Mouse (Mus musculus) forebrain, embryonic 12.5 days (tissue): ENCODE measurements around the gene Rcan1. TPM values are rescaled to one million over a fixed set of nuclear protein-coding genes. Genes with fewer than 3 reads are reported as not detected.

Experiments
- ATAC-seq: fragments of 200-750 bp; cut with Nextera tagmentation; 2 replicates; pipeline ENCODE4 v1.8.0; 2017; ENCODE audit warnings: moderate TSS enrichment; ENCODE audit not compliant: low FRiP score
- H3K27ac ChIP-seq: fragments of 300-500 bp; sonication (generic); 2 replicates; pipeline ENCODE4 v1.5.1; 2016; ENCODE audit warnings: mild to moderate bottlenecking
- H3K27me3 ChIP-seq: fragments of 300-500 bp; sonication (generic); 2 replicates; pipeline ENCODE4 v1.6.1; 2016; ENCODE audit warnings: mild to moderate bottlenecking
- H3K36me3 ChIP-seq: fragments of 300-500 bp; sonication (generic); replicated peaks from 2 replicates; pipeline ENCODE4 v1.6.1; 2016; ENCODE audit warnings: mild to moderate bottlenecking
- H3K4me1 ChIP-seq: fragments of 300-500 bp; sonication (generic); 2 replicates; pipeline ENCODE4 v1.6.1; 2016
- H3K4me2 ChIP-seq: fragments of 300-500 bp; sonication (generic); 2 replicates; pipeline ENCODE4 v1.6.1; 2016; ENCODE audit warnings: mild to moderate bottlenecking, moderate library complexity
- H3K4me3 ChIP-seq: fragments of 300-500 bp; sonication (generic); replicated peaks from 2 replicates; pipeline ENCODE4 v1.5.1; 2016; ENCODE audit warnings: mild to moderate bottlenecking
- H3K9ac ChIP-seq: fragments of 300-500 bp; sonication (generic); 2 replicates; pipeline ENCODE4 v1.6.1; 2016; ENCODE audit warnings: mild to moderate bottlenecking
- H3K9me3 ChIP-seq: fragments of 300-500 bp; sonication (generic); 2 replicates; pipeline ENCODE4 v1.6.1; 2016
- WGBS: fragments of 180-500 bp; shearing (Covaris S2); methylation state at CpG from one replicate; pipeline ENCODE4 v1.1.7; 2016; 5-methylcytosine and 5-hydroxymethylcytosine counted together
- polyA plus RNA-seq: library from polyadenylated mRNA; unstranded; fragments of >200 nt; fragmentation: Nextera tagmentation; extraction: Ambion mirVana; gene quantifications from 2 replicates; pipeline ENCODE4 v1.2.1, GENCODE M21; 2016

Gene Rcan1
- polyA plus RNA-seq, 1 experiment from 2014 or later, result 43.1 TPM

GRCm38 (mm10) chr16:92382508-92382907 is 88.2 kb downstream of the Rcan1 start:
- no peaks in the 10 kb centered on the region; the same call in 1 of the 2 replicates for H3K27me3 ChIP-seq
- H3K27ac ChIP-seq, result no peak overlapping the region
- H3K4me1 ChIP-seq, result peaks cover 6% of the 10 kb centered on the region
- ATAC-seq, result no peak
- WGBS, result 51% methylated on average over 6 of the region's 6 CpGs
- no peak overlapping the region for H3K9ac ChIP-seq
- H3K4me2 ChIP-seq, result no peak overlapping the region
- no peak overlapping the region for H3K4me3 ChIP-seq
- no peaks in the 10 kb centered on the region for H3K36me3 ChIP-seq
- H3K9me3 ChIP-seq, result no peaks in the 10 kb centered on the region

DNA sequence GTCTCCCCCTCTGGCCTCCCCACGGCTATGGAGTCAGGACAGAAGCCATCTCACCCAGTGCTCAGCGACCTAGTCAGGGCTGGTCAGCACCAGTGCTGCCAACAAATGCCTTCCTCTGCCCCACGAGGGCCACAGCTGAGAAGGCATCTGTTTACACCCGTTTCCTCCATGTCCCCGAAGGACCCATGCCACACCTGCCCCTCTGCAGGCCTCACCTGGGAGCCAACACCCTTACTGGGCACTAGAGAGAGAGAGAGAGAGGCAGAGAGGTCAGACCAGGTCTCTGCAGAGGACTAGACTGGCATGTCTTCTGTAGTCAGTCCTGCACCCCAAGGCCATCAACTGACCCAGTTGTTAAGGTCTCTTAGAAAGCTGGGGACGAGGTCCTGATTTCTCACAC is 89.6 kb downstream of the Rcan1 start:
- peaks cover 6% of the 10 kb centered on the region for H3K4me1 ChIP-seq
- H3K27ac ChIP-seq, result no peak overlapping the region
- WGBS, result 77% methylated on average over 6 of the region's 6 CpGs
- no peaks in the 10 kb centered on the region; the same call in 1 of the 2 replicates for H3K27me3 ChIP-seq
- H3K4me3 ChIP-seq, result no peak overlapping the region
- no peaks in the 10 kb centered on the region for H3K36me3 ChIP-seq
- H3K4me2 ChIP-seq, result no peak overlapping the region
- ATAC-seq, result no peak
- no peak overlapping the region for H3K9ac ChIP-seq
- H3K9me3 ChIP-seq, result no peaks in the 10 kb centered on the region

DNA sequence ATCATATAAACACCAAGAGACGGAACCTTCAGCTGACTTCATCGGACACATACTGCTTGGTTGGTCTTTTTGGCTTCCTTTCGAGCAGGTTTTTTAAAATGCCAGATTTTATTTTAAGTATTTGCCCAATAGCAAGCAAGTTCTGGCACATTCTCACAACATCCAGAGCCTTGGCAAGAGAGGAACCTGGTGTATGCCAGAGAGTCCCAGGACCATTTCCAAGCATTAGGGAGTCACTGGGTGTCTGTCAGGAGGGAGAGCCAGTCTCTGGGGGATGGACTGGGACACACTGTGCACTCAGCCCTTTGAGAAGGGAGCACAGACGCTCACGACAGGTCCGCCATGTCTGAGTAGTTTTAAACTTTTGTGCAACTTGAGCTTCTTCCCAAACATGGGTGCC is 93.7 kb downstream of the Rcan1 start:
- H3K27ac ChIP-seq, result no peak overlapping the region
- H3K4me3 ChIP-seq, result no peak overlapping the region
- H3K36me3 ChIP-seq, result no peaks in the 10 kb centered on the region
- H3K27me3 ChIP-seq, result no peaks in the 10 kb centered on the region; the same call in 1 of the 2 replicates
- no peak overlapping the region for H3K9ac ChIP-seq
- H3K4me2 ChIP-seq, result no peak overlapping the region
- no peak for ATAC-seq
- 96% methylated on average over 6 of the region's 6 CpGs for WGBS
- H3K9me3 ChIP-seq, result no peaks in the 10 kb centered on the region
- peaks cover 9% of the 10 kb centered on the region for H3K4me1 ChIP-seq

- 56% methylated on average over 5 of the region's 5 CpGs for WGBS
- H3K9ac ChIP-seq, result no peak overlapping the region
Measured at GRCm38 (mm10) chr16:92371623-92372022, 99.0 kb downstream of the Rcan1 start.

GRCm38 (mm10) chr16:92369260-92369659 is 101.4 kb downstream of the Rcan1 start:
- Histone ChIP-seq H3K9me3 (no peaks in the 10 kb centered on the region), H3K36me3 (no peaks in the 10 kb centered on the region), H3K27me3 (no peaks in the 10 kb centered on the region; the same call in 1 of the 2 replicates), H3K4me2 (no peak overlapping the region), H3K4me3 (no peak overlapping the region), H3K4me1 (peaks cover 25% of the 10 kb centered on the region), H3K9ac (no peak overlapping the region), H3K27ac (no peak overlapping the region)
- ATAC-seq, result no peak
- WGBS, result 31% methylated on average over 2 of the region's 2 CpGs

More at GRCm38 (mm10) chr16:92371623-92372022, 99.0 kb downstream of the Rcan1 start:
- no peak overlapping the region for H3K4me2 ChIP-seq
- H3K4me3 ChIP-seq, result no peak overlapping the region
- H3K27ac ChIP-seq, result no peak overlapping the region
- peaks cover 17% of the 10 kb centered on the region for H3K4me1 ChIP-seq
- no peaks in the 10 kb centered on the region for H3K36me3 ChIP-seq
- no peaks in the 10 kb centered on the region; the same call in 1 of the 2 replicates for H3K27me3 ChIP-seq
- no peaks in the 10 kb centered on the region for H3K9me3 ChIP-seq
- ATAC-seq, result no peak

DNA sequence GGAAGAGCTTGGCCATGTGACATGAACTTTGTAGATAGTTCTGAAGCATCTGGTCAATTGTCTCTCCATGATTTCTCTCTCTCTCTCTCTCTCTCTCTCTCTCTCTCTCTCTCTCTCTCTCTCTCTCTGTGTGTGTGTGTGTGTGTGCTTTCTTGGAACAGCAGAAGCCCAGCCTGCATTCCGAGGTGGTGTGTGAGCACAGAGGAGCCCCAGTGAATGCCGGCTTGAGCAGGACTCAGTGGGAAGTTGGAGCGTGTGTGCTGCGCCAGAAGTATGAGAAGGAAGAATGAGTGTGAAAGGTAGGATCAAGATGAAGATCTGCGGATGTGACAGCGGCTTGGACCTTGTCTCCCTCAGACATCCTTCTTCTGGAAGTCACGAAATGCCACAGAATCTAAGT is 105.2 kb downstream of the Rcan1 start:
- Histone ChIP-seq H3K9ac (no peak overlapping the region), H3K27ac (no peak overlapping the region), H3K27me3 (peaks cover 3% of the 10 kb centered on the region; the same call in 1 of the 2 replicates), H3K4me2 (no peak overlapping the region), H3K36me3 (no peaks in the 10 kb centered on the region), H3K9me3 (no peaks in the 10 kb centered on the region), H3K4me3 (no peak overlapping the region), H3K4me1 (peaks cover 11% of the 10 kb centered on the region)
- ATAC-seq, result no peak
- WGBS, result 54% methylated on average over 7 of the region's 7 CpGs

GRCm38 (mm10) chr16:92360711-92361110 is 110.0 kb downstream of the Rcan1 start:
- peaks cover 14% of the 10 kb centered on the region for H3K4me1 ChIP-seq

GRCm38 (mm10) chr16:92359229-92359628 is 111.4 kb downstream of the Rcan1 start, which contains the start of gene Kcne1:
Gene Kcne1 (minus strand): TSS chr16:92359468.
- no peak within 1 kb of the TSS for H3K9ac ChIP-seq
- H3K9me3 ChIP-seq, result no peaks in the 10 kb centered on the region
- ATAC-seq, result no peak
- H3K4me1 ChIP-seq, result peaks cover 12% of the 10 kb centered on the region
- H3K4me3 ChIP-seq, result no peak within 1 kb of the TSS
- no peaks in the 10 kb centered on the region for H3K36me3 ChIP-seq
- H3K27me3 ChIP-seq, result peaks cover 15% of the 10 kb centered on the region; the same call in 1 of the 2 replicates
- no peak within 1 kb of the TSS for H3K4me2 ChIP-seq
- H3K27ac ChIP-seq, result no peak within 1 kb of the TSS
- WGBS, result 63% methylated on average over 9 of the region's 9 CpGs

More at GRCm38 (mm10) chr16:92360711-92361110, 110.0 kb downstream of the Rcan1 start:
- Histone ChIP-seq H3K27ac (no peak overlapping the region), H3K9ac (no peak overlapping the region), H3K4me2 (no peak overlapping the region), H3K27me3 (peaks cover 15% of the 10 kb centered on the region; the same call in 1 of the 2 replicates), H3K4me3 (no peak overlapping the region), H3K9me3 (no peaks in the 10 kb centered on the region), H3K36me3 (no peaks in the 10 kb centered on the region)
- 81% methylated on average over 7 of the region's 7 CpGs for WGBS
- no peak for ATAC-seq

DNA sequence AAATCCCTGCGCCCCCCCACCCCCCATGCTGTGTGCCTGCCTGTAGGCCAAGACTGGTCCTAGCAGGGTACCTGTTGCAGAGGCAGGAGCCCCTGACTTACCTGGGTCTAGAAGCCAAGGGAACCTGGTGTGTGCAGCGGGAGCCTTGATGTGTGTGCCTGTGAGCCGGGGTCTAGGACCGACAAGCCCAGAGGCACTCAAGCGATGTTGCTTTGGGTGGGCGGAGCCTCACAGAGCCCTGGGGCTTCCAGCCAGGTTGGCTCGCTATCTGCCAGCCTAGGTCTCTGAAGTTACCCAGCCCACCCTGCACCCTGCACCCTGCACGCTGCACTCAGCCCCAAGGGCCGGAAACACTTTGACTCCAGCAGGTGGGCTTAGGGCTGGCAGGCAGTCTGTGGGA is 111.9 kb downstream of the Rcan1 start:
- H3K9ac ChIP-seq, result no peak overlapping the region
- H3K4me3 ChIP-seq, result no peak overlapping the region
- H3K4me1 ChIP-seq, result peaks cover 12% of the 10 kb centered on the region
- peak; percentile 57 for ATAC-seq
- H3K36me3 ChIP-seq, result no peaks in the 10 kb centered on the region
- WGBS, result 23% methylated on average over 9 of the region's 9 CpGs
- no peak overlapping the region for H3K4me2 ChIP-seq
- H3K27me3 ChIP-seq, result peaks cover 15% of the 10 kb centered on the region; the same call in 1 of the 2 replicates
- no peak overlapping the region for H3K27ac ChIP-seq
- H3K9me3 ChIP-seq, result no peaks in the 10 kb centered on the region

DNA sequence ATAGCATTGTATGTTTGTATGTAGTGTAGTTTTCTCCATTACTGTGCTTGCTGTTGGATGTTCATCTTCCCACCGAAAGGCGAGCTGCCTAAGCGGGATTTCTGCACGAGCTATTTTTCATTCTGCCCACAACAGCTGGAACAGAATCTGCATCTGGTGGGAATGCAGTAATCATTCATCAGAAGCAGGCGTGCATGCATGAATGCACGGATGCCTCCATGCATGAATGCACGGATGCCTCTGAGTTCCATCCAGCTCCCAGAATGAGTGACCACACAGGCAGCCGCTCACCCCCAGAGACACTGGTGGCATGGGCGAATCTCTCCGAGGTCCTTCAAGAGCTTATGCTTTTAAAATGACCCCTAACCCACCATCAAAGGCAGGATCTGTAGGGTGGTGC is 113.1 kb downstream of the Rcan1 start:
- no peak overlapping the region for H3K4me2 ChIP-seq
- H3K9me3 ChIP-seq, result no peaks in the 10 kb centered on the region
- no peak overlapping the region for H3K27ac ChIP-seq
- no peak for ATAC-seq
- no peaks in the 10 kb centered on the region for H3K36me3 ChIP-seq
- peaks cover 12% of the 10 kb centered on the region for H3K4me1 ChIP-seq
- 29% methylated on average over 10 of the region's 10 CpGs for WGBS
- H3K27me3 ChIP-seq, result peaks cover 12% of the 10 kb centered on the region; the same call in 1 of the 2 replicates
- no peak overlapping the region for H3K9ac ChIP-seq
- no peak overlapping the region for H3K4me3 ChIP-seq

DNA sequence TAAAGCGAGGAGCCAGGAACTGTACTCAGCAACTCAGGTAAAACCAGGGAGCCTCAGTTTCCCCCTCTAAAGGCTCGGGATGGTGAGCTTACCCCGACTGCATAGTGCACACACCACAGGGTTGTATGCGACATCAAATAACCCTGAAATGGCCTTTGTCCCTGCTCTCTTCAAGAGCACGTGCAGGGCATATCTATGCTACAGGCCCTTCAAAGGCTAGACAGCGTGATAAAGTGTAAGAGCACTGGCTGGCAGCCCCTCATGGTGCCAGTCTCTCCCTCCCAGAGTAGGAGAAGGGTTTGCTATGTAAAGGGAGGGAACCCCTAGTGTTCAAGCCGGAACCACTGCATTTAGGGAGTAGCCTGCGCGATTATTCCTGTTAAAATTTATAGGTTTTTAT is 113.6 kb downstream of the Rcan1 start:
- no peak overlapping the region for H3K9ac ChIP-seq
- H3K9me3 ChIP-seq, result no peaks in the 10 kb centered on the region
- H3K27me3 ChIP-seq, result peaks cover 12% of the 10 kb centered on the region; the same call in 1 of the 2 replicates
- WGBS, result 74% methylated on average over 9 of the region's 9 CpGs
- ATAC-seq, result no peak
- H3K4me3 ChIP-seq, result no peak overlapping the region
- no peak overlapping the region for H3K27ac ChIP-seq
- no peak overlapping the region for H3K4me2 ChIP-seq
- H3K36me3 ChIP-seq, result no peaks in the 10 kb centered on the region
- peaks cover 12% of the 10 kb centered on the region for H3K4me1 ChIP-seq

DNA sequence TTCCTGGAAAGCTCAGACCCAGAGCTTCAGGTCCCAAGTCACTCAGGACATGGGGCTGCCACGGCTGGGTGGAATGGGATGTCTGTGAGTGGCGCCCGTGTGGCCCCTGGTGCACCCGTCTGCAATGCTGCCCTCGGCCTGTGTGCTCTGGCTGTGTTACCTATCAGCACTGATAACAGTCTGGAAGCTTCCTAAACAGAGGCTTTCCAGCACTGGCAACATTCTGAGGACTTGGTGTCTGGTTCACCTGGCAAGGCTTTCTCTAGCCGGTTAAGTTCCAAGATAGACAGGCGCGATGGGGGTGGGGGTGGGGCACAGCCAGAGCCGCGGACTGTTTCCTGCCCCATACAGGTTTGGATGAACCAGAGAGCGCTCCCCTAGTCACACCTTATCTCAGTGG is 114.7 kb downstream of the Rcan1 start:
- peaks cover 12% of the 10 kb centered on the region for H3K4me1 ChIP-seq
- 77% methylated on average over 11 of the region's 11 CpGs for WGBS
- no peak overlapping the region for H3K9ac ChIP-seq
- H3K9me3 ChIP-seq, result no peaks in the 10 kb centered on the region
- H3K27me3 ChIP-seq, result peaks cover 12% of the 10 kb centered on the region; the same call in 1 of the 2 replicates
- H3K36me3 ChIP-seq, result no peaks in the 10 kb centered on the region
- no peak overlapping the region for H3K4me3 ChIP-seq
- H3K4me2 ChIP-seq, result no peak overlapping the region
- no peak overlapping the region for H3K27ac ChIP-seq
- no peak for ATAC-seq

- ATAC-seq, result no peak
- peaks cover 12% of the 10 kb centered on the region for H3K4me1 ChIP-seq
- no peaks in the 10 kb centered on the region for H3K9me3 ChIP-seq
- H3K36me3 ChIP-seq, result no peaks in the 10 kb centered on the region
- no peak overlapping the region for H3K4me2 ChIP-seq
- WGBS, result 87% methylated on average over 5 of the region's 5 CpGs
- H3K9ac ChIP-seq, result no peak overlapping the region
- H3K27ac ChIP-seq, result no peak overlapping the region
- peaks cover 12% of the 10 kb centered on the region; the same call in 1 of the 2 replicates for H3K27me3 ChIP-seq
- H3K4me3 ChIP-seq, result no peak overlapping the region
Measured at GRCm38 (mm10) chr16:92355366-92355765, 115.3 kb downstream of the Rcan1 start.
